Mouse (Mus musculus) ES-E14 (cell line): ENCODE measurements around the gene Iqce.

Experiments used
- MAFK ChIP-seq: IDR thresholded peaks from 2 replicates; pipeline ENCODE4 v1.6.1; 2014; ENCODE audit warnings: mild to moderate bottlenecking, low read depth, low read length, inconsistent platforms; ENCODE audit not compliant: insufficient read depth
- ZC3H11A ChIP-seq: IDR thresholded peaks from 2 replicates; pipeline ENCODE4 v1.6.1; 2012; ENCODE audit warnings: low read depth, mild to moderate bottlenecking, inconsistent platforms, low read length, borderline replicate concordance

- TF ChIP-seq ZC3H11A (no peak), MAFK (no peak)
Observed at GRCm38 (mm10) chr5:140661875-140662643, 40.1 kb downstream of the Iqce start.
